Mouse (Mus musculus) E14TG2a.4 (cell line): ENCODE measurements at regions not wholly inside any gene's neighbourhood (a gene's known extent, or its start where the extent isn't known, plus 50 kb on each side); places are given as distances from the start of the nearest gene placed in this dataset.

Source experiments
- CTCF ChIP-seq: conservative IDR thresholded peaks from 2 replicates; pipeline ENCODE4 v1.5.1; 2014; ENCODE audit warnings: low read length
- NANOG ChIP-seq: IDR thresholded peaks from 2 replicates; pipeline ENCODE4 v1.6.1; 2014; ENCODE audit warnings: borderline replicate concordance, low read length, mixed read lengths

DNA sequence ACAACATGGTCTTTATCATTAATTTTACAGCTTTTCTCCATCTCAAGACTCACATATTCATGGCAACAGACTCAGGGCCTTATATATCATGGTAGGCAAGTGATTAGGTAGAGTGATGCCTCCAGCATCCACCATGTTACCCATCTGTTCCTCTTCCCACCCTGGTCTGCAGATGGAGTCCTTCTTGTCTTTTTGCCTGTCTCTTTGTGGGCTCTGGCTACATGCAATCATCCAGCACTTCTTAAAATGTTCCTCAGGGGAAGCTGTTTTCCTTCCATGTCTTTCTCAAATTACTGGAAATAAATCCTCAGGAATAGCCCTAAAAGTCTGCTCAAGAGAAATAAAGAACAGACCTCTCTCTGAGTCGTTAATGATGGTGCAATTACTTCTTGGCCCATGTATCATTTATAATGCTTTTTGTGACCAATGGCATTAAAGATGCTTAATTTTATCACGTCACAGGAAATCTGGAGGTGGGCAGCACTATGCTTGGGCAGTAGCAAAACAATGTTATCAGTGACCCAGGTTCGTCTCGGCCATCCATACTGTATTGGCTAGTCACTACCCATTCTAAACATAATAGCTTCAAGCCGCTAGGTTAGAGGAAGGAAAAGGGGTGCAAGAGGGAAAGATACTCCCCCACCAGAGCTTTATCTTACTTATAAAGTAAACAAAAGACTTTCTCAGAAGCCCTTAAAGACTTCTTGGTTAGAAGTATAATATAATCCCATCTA, 204.7 kb downstream of the Trib2 start:
- no peak for TF ChIP-seq CTCF
- no peak for TF ChIP-seq NANOG
